Mouse (Mus musculus): ENCODE results near the gene Tollip. TPM values are rescaled to one million over a fixed set of nuclear protein-coding genes. Genes with fewer than 3 reads are reported as not detected.
"Not testable (repeated sequence)": the region's sequence is repeated elsewhere in the genome, so short reads cannot be mapped to it uniquely, and the experiment has no call there.

Gene Tollip
- polyA plus RNA-seq, 1 experiment = 142 TPM

GRCm38 (mm10) chr7:141934128-141934898 lies 16.0 kb upstream of the Tollip start:
- Histone ChIP-seq H3K4me3 (ENCODE audit: low read depth, low read length) (no peak overlapping the region), H3K27me3 (ENCODE audit: control insufficient read depth, insufficient read depth, low read length) (no peaks in the 10 kb centered on the region), H3K36me3 (ENCODE audit: control insufficient read depth, insufficient read depth, low read length) (no peaks in the 10 kb centered on the region), H3K4me1 (ENCODE audit: control insufficient read depth, insufficient read depth, insufficient read length, low read length) (no peaks in the 10 kb centered on the region), H3K27ac (ENCODE audit: insufficient read depth, low read depth, low read length) (no peak overlapping the region)
- 61% methylated on average over 7 of the region's 7 CpGs for WGBS
- TF ChIP-seq CTCF (IDR thresholded peaks at IDR 0.05; ENCODE audit: extremely low read depth, insufficient read length, insufficient replicate concordance, low read depth, low read length) (no peak), POLR2A (IDR thresholded peaks at IDR 0.05; ENCODE audit: low read depth, low read length) (no peak)

- Histone ChIP-seq H3K27me3 (ENCODE audit: control insufficient read depth, insufficient read depth, low read length) (no peaks in the 10 kb centered on the region), H3K4me3 (ENCODE audit: low read depth, low read length) (no peak overlapping the region), H3K4me1 (ENCODE audit: control insufficient read depth, insufficient read depth, insufficient read length, low read length) (no peaks in the 10 kb centered on the region), H3K27ac (ENCODE audit: insufficient read depth, low read depth, low read length) (no peak overlapping the region), H3K36me3 (ENCODE audit: control insufficient read depth, insufficient read depth, low read length) (no peaks in the 10 kb centered on the region)
- 66% methylated on average over 10 of the region's 10 CpGs for WGBS
- no peak for TF ChIP-seq POLR2A (IDR thresholded peaks at IDR 0.05; ENCODE audit: low read depth, low read length)
Measured at GRCm38 (mm10) chr7:141928642-141929041, 10.3 kb upstream of the Tollip start.

GRCm38 (mm10) chr7:141924917-141925316 lies 6.6 kb upstream of the Tollip start:
- 4% methylated on average over 7 of the region's 7 CpGs for WGBS
- H3K36me3 ChIP-seq (ENCODE audit: control insufficient read depth, insufficient read depth, low read length) = no peaks in the 10 kb centered on the region
- no peak overlapping the region for H3K27ac ChIP-seq (ENCODE audit: insufficient read depth, low read depth, low read length)
- H3K4me1 ChIP-seq (ENCODE audit: control insufficient read depth, insufficient read depth, insufficient read length, low read length) = no peaks in the 10 kb centered on the region
- no peak overlapping the region for H3K4me3 ChIP-seq (ENCODE audit: low read depth, low read length)
- H3K27me3 ChIP-seq (ENCODE audit: control insufficient read depth, insufficient read depth, low read length) = no peaks in the 10 kb centered on the region
- TF ChIP-seq POLR2A (IDR thresholded peaks at IDR 0.05; ENCODE audit: low read depth, low read length) = no peak
- peak; percentile 98 for TF ChIP-seq CTCF (IDR thresholded peaks at IDR 0.05; ENCODE audit: extremely low read depth, insufficient read length, insufficient replicate concordance, low read depth, low read length)

GRCm38 (mm10) chr7:141924121-141924520 lies 5.8 kb upstream of the Tollip start:
- H3K4me3 ChIP-seq (ENCODE audit: low read depth, low read length); H3K27me3 ChIP-seq (ENCODE audit: control insufficient read depth, insufficient read depth, low read length); H3K36me3 ChIP-seq (ENCODE audit: control insufficient read depth, insufficient read depth, low read length); H3K27ac ChIP-seq (ENCODE audit: insufficient read depth, low read depth, low read length); H3K4me1 ChIP-seq (ENCODE audit: control insufficient read depth, insufficient read depth, insufficient read length, low read length): not testable (repeated sequence)
- 91% methylated on average over 17 of the region's 17 CpGs for WGBS

GRCm38 (mm10) chr7:141911305-141911704 lies 7.0 kb downstream of the Tollip start:
- H3K27ac ChIP-seq (ENCODE audit: insufficient read depth, low read depth, low read length) = no peak overlapping the region
- H3K4me3 ChIP-seq (ENCODE audit: low read depth, low read length) = no peak overlapping the region
- H3K36me3 ChIP-seq (ENCODE audit: control insufficient read depth, insufficient read depth, low read length) = no peaks in the 10 kb centered on the region
- no peaks in the 10 kb centered on the region for H3K4me1 ChIP-seq (ENCODE audit: control insufficient read depth, insufficient read depth, insufficient read length, low read length)
- WGBS = 48% methylated on average over 3 of the region's 3 CpGs
- peaks cover 20% of the 10 kb centered on the region for H3K27me3 ChIP-seq (ENCODE audit: control insufficient read depth, insufficient read depth, low read length)
- TF ChIP-seq POLR2A (IDR thresholded peaks at IDR 0.05; ENCODE audit: low read depth, low read length) (no peak), CTCF (IDR thresholded peaks at IDR 0.05; ENCODE audit: extremely low read depth, insufficient read length, insufficient replicate concordance, low read depth, low read length) (no peak)

- peaks cover 16% of the 10 kb centered on the region for H3K27me3 ChIP-seq (ENCODE audit: control insufficient read depth, insufficient read depth, low read length)
- no peaks in the 10 kb centered on the region for H3K4me1 ChIP-seq (ENCODE audit: control insufficient read depth, insufficient read depth, insufficient read length, low read length)
- no peaks in the 10 kb centered on the region for H3K36me3 ChIP-seq (ENCODE audit: control insufficient read depth, insufficient read depth, low read length)
- H3K4me3 ChIP-seq (ENCODE audit: low read depth, low read length) = no peak overlapping the region
- H3K27ac ChIP-seq (ENCODE audit: insufficient read depth, low read depth, low read length) = no peak overlapping the region
- 69% methylated on average over 6 of the region's 6 CpGs for WGBS
- TF ChIP-seq CTCF (IDR thresholded peaks at IDR 0.05; ENCODE audit: extremely low read depth, insufficient read length, insufficient replicate concordance, low read depth, low read length) = no peak
- no peak for TF ChIP-seq POLR2A (IDR thresholded peaks at IDR 0.05; ENCODE audit: low read depth, low read length)
Measured at GRCm38 (mm10) chr7:141908591-141908990, 9.7 kb downstream of the Tollip start.

GRCm38 (mm10) chr7:141902791-141903190 lies 15.5 kb downstream of the Tollip start:
- 69% methylated on average over 4 of the region's 4 CpGs for WGBS
- H3K27ac ChIP-seq (ENCODE audit: insufficient read depth, low read depth, low read length) = no peak overlapping the region

More at GRCm38 (mm10) chr7:141902791-141903190, 15.5 kb downstream of the Tollip start:
- Histone ChIP-seq H3K4me3 (ENCODE audit: low read depth, low read length) (peak overlapping the region; percentile 72), H3K4me1 (ENCODE audit: control insufficient read depth, insufficient read depth, insufficient read length, low read length) (peaks cover 15% of the 10 kb centered on the region; the same call in 1 of the 2 replicates), H3K27me3 (ENCODE audit: control insufficient read depth, insufficient read depth, low read length) (peaks cover 3% of the 10 kb centered on the region; the same call in 1 of the 2 replicates), H3K36me3 (ENCODE audit: control insufficient read depth, insufficient read depth, low read length) (no peaks in the 10 kb centered on the region)
- TF ChIP-seq CTCF (IDR thresholded peaks at IDR 0.05; ENCODE audit: extremely low read depth, insufficient read length, insufficient replicate concordance, low read depth, low read length) = no peak
- no peak for TF ChIP-seq POLR2A (IDR thresholded peaks at IDR 0.05; ENCODE audit: low read depth, low read length)

Measured in small intestine, adult 2 months (tissue).